Mouse (Mus musculus): ENCODE results near the gene Prkacb. TPM values are rescaled to one million over a fixed set of nuclear protein-coding genes. Genes with fewer than 3 reads are reported as not detected.
A peak's percentile ranks its signal among the peaks of the same experiment; 100 is the strongest.
"Not testable (repeated sequence)": the region's sequence is repeated elsewhere in the genome, so short reads cannot be mapped to it uniquely, and the experiment has no call there.

The Prkacb gene
- total and polyA plus RNA-seq, 2 experiments from 2014 or later = 180 to 235 TPM

DNA sequence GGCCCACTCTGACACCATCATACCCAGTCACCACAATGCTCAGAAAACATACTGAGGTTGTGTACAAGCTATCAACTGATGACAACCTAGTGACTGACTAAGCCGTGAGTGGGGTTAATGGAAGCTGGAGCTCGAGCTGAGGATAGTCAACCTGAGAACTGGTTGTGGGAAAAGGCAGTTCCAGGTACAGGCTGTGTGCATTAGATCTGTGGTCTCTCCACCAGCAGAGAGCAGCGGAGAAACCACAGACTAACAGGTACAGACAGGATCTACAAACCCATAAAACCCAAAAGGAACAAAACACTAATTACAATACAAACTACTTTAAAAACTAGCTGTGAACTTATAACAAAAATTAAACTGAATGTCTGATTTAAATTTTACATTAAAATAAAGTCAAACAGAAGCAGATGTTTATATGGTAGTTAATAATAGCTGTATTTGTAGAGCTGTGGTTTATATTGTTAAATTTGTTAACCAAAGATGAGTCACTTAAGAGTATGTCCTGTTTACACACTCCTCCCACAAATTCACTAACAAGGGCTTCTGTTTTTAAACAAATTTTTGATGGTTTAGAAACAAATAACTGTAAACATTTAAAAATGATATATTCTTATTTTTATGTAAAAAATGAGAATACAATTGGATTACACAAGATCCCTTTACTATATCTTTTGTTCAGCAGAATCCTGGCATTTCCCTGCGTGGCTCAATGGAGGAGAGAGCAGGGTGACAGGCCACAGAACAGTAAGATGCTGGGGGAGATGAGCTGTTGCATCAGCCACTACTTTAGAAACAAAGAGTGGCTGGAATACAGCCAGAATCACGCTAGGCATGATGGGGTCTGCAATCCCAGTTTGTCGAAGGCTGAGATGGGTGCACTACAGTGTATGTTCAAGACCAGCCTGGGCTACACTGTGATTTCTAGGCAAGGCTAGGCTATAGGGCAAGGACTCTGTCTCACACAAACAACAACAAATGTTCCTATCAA is 54.5 kb downstream of the Prkacb start:
- no peaks in the 10 kb centered on the region for H3K4me1 ChIP-seq (ENCODE audit: insufficient read depth, low read length)
- H3K27ac ChIP-seq = no peak overlapping the region
- H3K27me3 ChIP-seq (ENCODE audit: insufficient read depth, low read length) = no peaks in the 10 kb centered on the region
- TF ChIP-seq CTCF (IDR thresholded peaks at IDR 0.05; ENCODE audit: low read depth) = 0 out of 2 replicates have a peak, but pooled peaks have one; percentile 7
- DNase-seq (ENCODE audit: low spot score) = no peak
- no peak overlapping the region for H3K4me3 ChIP-seq (ENCODE audit: low read length)
- ATAC-seq = no peak; the same call in 1 of the 2 replicates
- 65% methylated on average over 6 of the region's 6 CpGs for WGBS
- H3K36me3 ChIP-seq (ENCODE audit: insufficient read depth, low read length) = peaks cover 5% of the 10 kb centered on the region
- H3K9me3 ChIP-seq (ENCODE audit: low read length) = no peaks in the 10 kb centered on the region
- H3K4me2 ChIP-seq (ENCODE audit: low read depth, low read length) = no peak overlapping the region
- no peak overlapping the region for H3K9ac ChIP-seq (replicated peaks; ENCODE audit: low read length)

DNA sequence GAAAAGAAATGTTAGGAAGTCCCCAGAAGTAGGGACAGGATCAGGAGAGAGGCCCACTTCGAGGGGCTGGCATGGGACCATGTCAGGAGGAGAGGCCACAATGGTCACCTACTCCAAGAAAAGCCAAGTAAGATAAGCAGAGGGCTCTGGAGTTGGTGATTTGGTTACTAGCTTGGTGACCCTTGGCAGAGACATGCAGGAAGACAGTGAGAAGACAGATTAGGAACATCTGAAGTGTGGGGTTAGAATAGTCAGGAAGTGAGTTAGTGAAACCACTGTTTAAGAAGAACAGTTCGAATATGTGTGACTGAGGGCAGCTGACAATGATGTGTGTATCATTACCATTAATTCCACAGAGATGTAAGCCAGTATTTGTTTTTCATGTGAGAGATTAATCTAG is 58.5 kb downstream of the Prkacb start:
- no peak overlapping the region for H3K4me3 ChIP-seq (ENCODE audit: low read length)
- TF ChIP-seq CTCF (IDR thresholded peaks at IDR 0.05; ENCODE audit: low read depth) = no peak
- peaks cover 26% of the 10 kb centered on the region for H3K36me3 ChIP-seq (ENCODE audit: insufficient read depth, low read length)
- H3K27ac ChIP-seq = no peak overlapping the region
- no peak for ATAC-seq
- H3K4me2 ChIP-seq (ENCODE audit: low read depth, low read length) = no peak overlapping the region
- no peak for DNase-seq (ENCODE audit: low spot score)
- H3K4me1 ChIP-seq (ENCODE audit: insufficient read depth, low read length) = no peaks in the 10 kb centered on the region
- 93% methylated on average over 2 of the region's 2 CpGs for WGBS
- no peaks in the 10 kb centered on the region for H3K27me3 ChIP-seq (ENCODE audit: insufficient read depth, low read length)
- no peaks in the 10 kb centered on the region for H3K9me3 ChIP-seq (ENCODE audit: low read length)
- no peak overlapping the region for H3K9ac ChIP-seq (replicated peaks; ENCODE audit: low read length)

DNA sequence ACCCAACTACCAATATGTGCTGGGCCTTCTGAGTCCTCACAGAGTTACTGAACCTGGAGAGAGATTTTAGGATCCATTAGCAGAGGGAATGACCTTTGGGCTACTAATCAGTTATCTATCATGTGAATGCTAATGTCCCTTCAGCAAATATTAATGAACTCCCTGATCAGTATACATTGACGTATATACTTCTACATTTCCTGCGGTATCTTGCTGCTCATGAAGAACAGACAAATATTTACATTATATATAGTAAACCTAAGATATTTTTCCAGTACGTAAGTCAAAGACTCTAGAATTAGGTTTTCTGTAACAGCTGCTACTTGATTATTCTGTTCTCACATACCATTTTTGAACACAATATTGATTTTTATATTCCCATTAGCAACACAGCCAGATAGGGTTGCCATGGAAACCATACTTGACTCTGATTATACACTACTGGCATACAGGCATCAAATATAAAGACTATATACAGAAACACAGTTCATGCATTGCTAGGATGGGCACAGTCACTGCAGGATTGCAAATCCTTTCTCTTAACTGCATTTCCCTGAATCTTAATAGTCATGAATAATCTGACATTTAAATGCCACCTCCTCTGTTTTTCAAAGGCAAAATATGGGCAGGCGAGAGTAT is 71.1 kb downstream of the Prkacb start:
- WGBS = 81% methylated on average over 4 of the region's 4 CpGs
- no peaks in the 10 kb centered on the region for H3K4me1 ChIP-seq (ENCODE audit: insufficient read depth, low read length)
- no peak overlapping the region for H3K4me2 ChIP-seq (ENCODE audit: low read depth, low read length)
- H3K27ac ChIP-seq = no peak overlapping the region
- DNase-seq (ENCODE audit: low spot score) = peak; percentile 25
- H3K9ac ChIP-seq (replicated peaks; ENCODE audit: low read length) = no peak overlapping the region
- no peaks in the 10 kb centered on the region for H3K27me3 ChIP-seq (ENCODE audit: insufficient read depth, low read length)
- no peaks in the 10 kb centered on the region for H3K9me3 ChIP-seq (ENCODE audit: low read length)
- H3K36me3 ChIP-seq (ENCODE audit: insufficient read depth, low read length) = peaks cover 48% of the 10 kb centered on the region; the same call in 1 of the 2 replicates
- ATAC-seq = 0 out of 2 replicates have a peak, but pooled peaks have one; percentile 7
- no peak for TF ChIP-seq CTCF (IDR thresholded peaks at IDR 0.05; ENCODE audit: low read depth)
- no peak overlapping the region for H3K4me3 ChIP-seq (ENCODE audit: low read length)

GRCm38 (mm10) chr3:146741158-146741557 is 71.6 kb downstream of the Prkacb start:
- H3K36me3 ChIP-seq (ENCODE audit: insufficient read depth, low read length) = peaks cover 45% of the 10 kb centered on the region; the same call in 1 of the 2 replicates
- H3K9ac ChIP-seq (replicated peaks; ENCODE audit: low read length) = no peak overlapping the region
- no peaks in the 10 kb centered on the region for H3K9me3 ChIP-seq (ENCODE audit: low read length)
- ATAC-seq (0 out of 2 replicates have a peak, but pooled peaks have one; percentile 32), DNase-seq (ENCODE audit: low spot score) (no peak)
- no peaks in the 10 kb centered on the region for H3K27me3 ChIP-seq (ENCODE audit: insufficient read depth, low read length)
- no peak overlapping the region for H3K27ac ChIP-seq
- no peaks in the 10 kb centered on the region for H3K4me1 ChIP-seq (ENCODE audit: insufficient read depth, low read length)
- no peak for TF ChIP-seq CTCF (IDR thresholded peaks at IDR 0.05; ENCODE audit: low read depth)
- WGBS = 97% methylated on average over 5 of the region's 5 CpGs
- H3K4me3 ChIP-seq (ENCODE audit: low read length) = no peak overlapping the region
- H3K4me2 ChIP-seq (ENCODE audit: low read depth, low read length) = no peak overlapping the region

DNA sequence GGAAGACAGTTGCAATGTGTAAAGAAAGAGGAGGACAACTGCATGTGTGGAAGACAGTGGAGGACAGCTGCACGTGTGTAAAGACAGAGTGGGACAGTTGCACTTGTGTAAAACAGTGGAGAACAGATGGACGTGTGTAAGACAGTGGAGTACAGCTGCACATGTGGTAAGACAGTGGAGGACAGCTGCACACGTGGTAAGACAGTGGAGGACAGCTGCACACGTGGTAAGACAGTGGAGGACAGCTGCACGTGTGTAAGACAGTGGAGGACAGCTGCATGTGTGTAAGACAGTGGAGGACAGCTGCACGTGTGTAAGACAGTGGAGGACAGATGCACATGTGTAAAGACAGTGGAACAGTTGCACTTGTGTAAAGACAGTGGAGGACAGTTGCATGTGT is 76.6 kb downstream of the Prkacb start:
- not testable (repeated sequence) for H3K4me3 ChIP-seq (ENCODE audit: low read length); ATAC-seq; H3K4me2 ChIP-seq (ENCODE audit: low read depth, low read length); H3K27ac ChIP-seq; H3K27me3 ChIP-seq (ENCODE audit: insufficient read depth, low read length); H3K9ac ChIP-seq (replicated peaks; ENCODE audit: low read length); H3K9me3 ChIP-seq (ENCODE audit: low read length); H3K4me1 ChIP-seq (ENCODE audit: insufficient read depth, low read length); DNase-seq (ENCODE audit: low spot score)
- WGBS = 92% methylated on average over 6 of the region's 6 CpGs
- H3K36me3 ChIP-seq (ENCODE audit: insufficient read depth, low read length) = peaks cover 58% of the 10 kb centered on the region; the same call in 1 of the 2 replicates

DNA sequence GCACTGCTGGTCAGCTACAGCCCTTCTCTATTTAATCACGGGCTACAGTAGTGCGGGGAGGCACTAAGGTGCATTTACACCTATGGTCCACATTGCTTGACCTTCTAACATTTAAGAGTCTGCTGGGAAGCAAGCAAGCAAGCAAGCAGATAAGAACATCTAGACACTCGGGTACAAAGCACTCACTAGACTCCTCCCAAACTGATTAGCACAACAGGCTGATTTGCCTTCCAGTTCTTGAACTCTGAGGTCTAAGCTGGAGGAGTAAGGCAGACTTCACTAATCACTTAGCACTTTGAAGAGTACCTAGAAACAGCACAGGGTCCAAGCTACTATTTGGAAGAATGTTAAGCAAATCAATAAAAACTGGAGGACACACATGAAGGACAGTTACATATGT is 77.1 kb downstream of the Prkacb start:
- TF ChIP-seq CTCF (IDR thresholded peaks at IDR 0.05; ENCODE audit: low read depth) = no peak
- Histone ChIP-seq H3K27me3 (ENCODE audit: insufficient read depth, low read length) (no peaks in the 10 kb centered on the region), H3K36me3 (ENCODE audit: insufficient read depth, low read length) (peaks cover 53% of the 10 kb centered on the region; the same call in 1 of the 2 replicates), H3K4me2 (ENCODE audit: low read depth, low read length) (no peak overlapping the region), H3K4me3 (ENCODE audit: low read length) (no peak overlapping the region), H3K9me3 (ENCODE audit: low read length) (no peaks in the 10 kb centered on the region), H3K27ac (no peak overlapping the region), H3K9ac (replicated peaks; ENCODE audit: low read length) (no peak overlapping the region), H3K4me1 (ENCODE audit: insufficient read depth, low read length) (no peaks in the 10 kb centered on the region)
- DNase-seq (ENCODE audit: low spot score) = no peak
- WGBS = 75% methylated on average over 3 of the region's 3 CpGs
- no peak for ATAC-seq

Data from hindbrain, postnatal 0 days (tissue).